Mouse (Mus musculus) forebrain, embryonic 11.5 days (tissue): ENCODE results near the gene Tmtc2. TPM values are rescaled to one million over a fixed set of nuclear protein-coding genes. Genes with fewer than 3 reads are reported as not detected.
"Not testable (repeated sequence)": the region's sequence is repeated elsewhere in the genome, so short reads cannot be mapped to it uniquely, and the experiment has no call there.

Source experiments
- ATAC-seq: fragments of 200-750 bp; cut with Nextera tagmentation; replicated peaks from 2 replicates; pipeline ENCODE4 v1.8.0; 2017; ENCODE audit warnings: moderate TSS enrichment; ENCODE audit not compliant: low FRiP score
- DNase-seq: peaks from one replicate; pipeline ENCODE4 v3.0.0-alpha.2; 2017; ENCODE audit warnings: low spot score
- H3K27ac ChIP-seq: fragments of 300-500 bp; sonication (generic); 2 replicates; pipeline ENCODE4 v1.5.1; 2014; ENCODE audit warnings: low read depth, low read length
- H3K27me3 ChIP-seq: fragments of 300-500 bp; sonication (generic); 2 replicates; pipeline ENCODE4 v1.6.1; 2014; ENCODE audit warnings: mild to moderate bottlenecking, low read length, mixed read lengths; ENCODE audit not compliant: control insufficient read depth, insufficient read depth
- H3K36me3 ChIP-seq: fragments of 300-500 bp; sonication (generic); 2 replicates; pipeline ENCODE4 v1.6.1; 2014; ENCODE audit warnings: mild to moderate bottlenecking, low read length, moderate library complexity, mixed read lengths; ENCODE audit not compliant: control insufficient read depth, insufficient read depth
- H3K4me1 ChIP-seq: fragments of 300-500 bp; sonication (generic); replicated peaks from 2 replicates; pipeline ENCODE4 v1.6.1; 2014; ENCODE audit warnings: low read length, mixed read lengths; ENCODE audit not compliant: control insufficient read depth, insufficient read depth
- H3K4me2 ChIP-seq: fragments of 300-500 bp; sonication (generic); 2 replicates; pipeline ENCODE4 v1.6.1; 2014; ENCODE audit warnings: low read depth, mild to moderate bottlenecking, low read length, moderate library complexity, mixed read lengths; ENCODE audit not compliant: severe bottlenecking
- H3K4me3 ChIP-seq: fragments of 300-500 bp; sonication (generic); 2 replicates; pipeline ENCODE4 v1.5.1; 2014; ENCODE audit warnings: low read depth, low read length
- H3K9ac ChIP-seq: fragments of 300-500 bp; sonication (generic); 2 replicates; pipeline ENCODE4 v1.6.1; 2014; ENCODE audit warnings: low read length
- H3K9me3 ChIP-seq: fragments of 300-500 bp; sonication (generic); 2 replicates; pipeline ENCODE4 v1.6.1; 2016; ENCODE audit warnings: low read length, mixed read lengths; ENCODE audit not compliant: control insufficient read depth
- WGBS: fragments of 180-500 bp; shearing (Covaris S2); extraction: QIAGEN DNeasy Blood & Tissue Kit; methylation state at CpG from one replicate; pipeline ENCODE4 v1.1.7; 2014; 5-methylcytosine and 5-hydroxymethylcytosine counted together
- polyA plus RNA-seq: library from polyadenylated mRNA; unstranded; fragments of >200 nt; fragmentation: Nextera tagmentation; extraction: Ambion mirVana; gene quantifications from 2 replicates; pipeline ENCODE4 v1.2.1, GENCODE M21; 2014

Gene Tmtc2
- polyA plus RNA-seq, 1 experiment from 2014 or later: 4.0 TPM

GRCm38 (mm10) chr10:105260053-105260452 is 314.2 kb downstream of the Tmtc2 start:
- no peak overlapping the region for H3K9ac ChIP-seq
- H3K9me3 ChIP-seq: no peaks in the 10 kb centered on the region
- H3K4me1 ChIP-seq: no peaks in the 10 kb centered on the region
- H3K27ac ChIP-seq: no peak overlapping the region
- no peak overlapping the region for H3K4me3 ChIP-seq
- no peaks in the 10 kb centered on the region for H3K27me3 ChIP-seq
- ATAC-seq (no peak), DNase-seq (no peak)
- no peaks in the 10 kb centered on the region for H3K36me3 ChIP-seq
- 60% methylated on average over 3 of the region's 3 CpGs for WGBS
- no peak overlapping the region for H3K4me2 ChIP-seq

GRCm38 (mm10) chr10:105238291-105238690 is 336.0 kb downstream of the Tmtc2 start:
- H3K27me3 ChIP-seq, H3K4me3 ChIP-seq, H3K9me3 ChIP-seq, H3K27ac ChIP-seq, ATAC-seq, H3K4me1 ChIP-seq, H3K9ac ChIP-seq, H3K36me3 ChIP-seq, H3K4me2 ChIP-seq: not testable (repeated sequence)
- WGBS: 91% methylated on average over 22 of the region's 22 CpGs
- peak; percentile 74 for DNase-seq

GRCm38 (mm10) chr10:105232864-105233263 is 341.4 kb downstream of the Tmtc2 start:
- Histone ChIP-seq H3K4me2 (no peak overlapping the region), H3K9ac (no peak overlapping the region), H3K4me1 (no peaks in the 10 kb centered on the region), H3K27ac (no peak overlapping the region), H3K27me3 (no peaks in the 10 kb centered on the region), H3K4me3 (no peak overlapping the region), H3K36me3 (no peaks in the 10 kb centered on the region), H3K9me3 (no peaks in the 10 kb centered on the region)
- ATAC-seq (no peak), DNase-seq (no peak)
- 89% methylated on average over 2 of the region's 2 CpGs for WGBS

- Histone ChIP-seq H3K4me1 (no peaks in the 10 kb centered on the region), H3K36me3 (no peaks in the 10 kb centered on the region), H3K4me3 (no peak overlapping the region), H3K27me3 (no peaks in the 10 kb centered on the region), H3K27ac (no peak overlapping the region), H3K4me2 (no peak overlapping the region), H3K9ac (no peak overlapping the region), H3K9me3 (no peaks in the 10 kb centered on the region)
- DNase-seq: no peak
- ATAC-seq: no peak
- 83% methylated on average over 7 of the region's 7 CpGs for WGBS
Observed at GRCm38 (mm10) chr10:105230416-105230815, 343.8 kb downstream of the Tmtc2 start.

GRCm38 (mm10) chr10:105228623-105229022 is 345.6 kb downstream of the Tmtc2 start:
- Histone ChIP-seq H3K27ac (no peak overlapping the region), H3K4me2 (no peak overlapping the region), H3K4me1 (no peaks in the 10 kb centered on the region), H3K27me3 (no peaks in the 10 kb centered on the region), H3K36me3 (no peaks in the 10 kb centered on the region), H3K4me3 (no peak overlapping the region), H3K9ac (no peak overlapping the region), H3K9me3 (no peaks in the 10 kb centered on the region)
- DNase-seq (no peak), ATAC-seq (no peak)
- 96% methylated on average over 2 of the region's 2 CpGs for WGBS

GRCm38 (mm10) chr10:105227631-105228030 is 346.6 kb downstream of the Tmtc2 start:
- DNase-seq: no peak

GRCm38 (mm10) chr10:105225714-105226113 is 348.5 kb downstream of the Tmtc2 start:
- 92% methylated on average over 6 of the region's 6 CpGs for WGBS
- ATAC-seq: no peak
- Histone ChIP-seq H3K4me2 (no peak overlapping the region), H3K9me3 (no peaks in the 10 kb centered on the region), H3K36me3 (no peaks in the 10 kb centered on the region), H3K9ac (no peak overlapping the region), H3K27ac (no peak overlapping the region), H3K27me3 (no peaks in the 10 kb centered on the region), H3K4me1 (no peaks in the 10 kb centered on the region), H3K4me3 (no peak overlapping the region)
- no peak for DNase-seq

More at GRCm38 (mm10) chr10:105227631-105228030, 346.6 kb downstream of the Tmtc2 start:
- no peak for ATAC-seq
- H3K4me2 ChIP-seq: no peak overlapping the region
- H3K36me3 ChIP-seq: no peaks in the 10 kb centered on the region
- H3K4me1 ChIP-seq: no peaks in the 10 kb centered on the region
- no peak overlapping the region for H3K4me3 ChIP-seq
- 85% methylated on average over 5 of the region's 5 CpGs for WGBS
- no peak overlapping the region for H3K9ac ChIP-seq
- H3K9me3 ChIP-seq: no peaks in the 10 kb centered on the region
- no peaks in the 10 kb centered on the region for H3K27me3 ChIP-seq
- H3K27ac ChIP-seq: no peak overlapping the region

GRCm38 (mm10) chr10:105222904-105223303 is 351.3 kb downstream of the Tmtc2 start:
- Histone ChIP-seq H3K27me3 (no peaks in the 10 kb centered on the region), H3K9ac (no peak overlapping the region), H3K4me3 (no peak overlapping the region), H3K36me3 (no peaks in the 10 kb centered on the region), H3K4me1 (no peaks in the 10 kb centered on the region), H3K9me3 (no peaks in the 10 kb centered on the region), H3K4me2 (no peak overlapping the region), H3K27ac (no peak overlapping the region)
- WGBS: 92% methylated on average over 5 of the region's 5 CpGs
- no peak for DNase-seq
- no peak for ATAC-seq

- Histone ChIP-seq H3K27ac (no peak overlapping the region), H3K4me3 (no peak overlapping the region), H3K4me1 (no peaks in the 10 kb centered on the region), H3K36me3 (no peaks in the 10 kb centered on the region), H3K4me2 (no peak overlapping the region), H3K9me3 (no peaks in the 10 kb centered on the region), H3K9ac (no peak overlapping the region), H3K27me3 (no peaks in the 10 kb centered on the region)
- 89% methylated on average over 10 of the region's 10 CpGs for WGBS
- DNase-seq (no peak), ATAC-seq (no peak)
Observed at GRCm38 (mm10) chr10:105201491-105201890, 372.8 kb downstream of the Tmtc2 start.
